Mouse (Mus musculus): ENCODE measurements around the gene Pxk.
"Not testable (repeated sequence)": the region's sequence is repeated elsewhere in the genome, so short reads cannot be mapped to it uniquely, and the experiment has no call there.

The Pxk gene

GRCm38 (mm10) chr14:8145594-8146558, 47.9 kb downstream of the Pxk start:
- no peak for DNase-seq (ENCODE audit: extremely low read depth, low read depth, low spot score)

GRCm38 (mm10) chr14:8146611-8147223, 48.7 kb downstream of the Pxk start:
- DNase-seq (ENCODE audit: extremely low read depth, low read depth, low spot score) = no peak

- DNase-seq (ENCODE audit: extremely low read depth, low read depth, low spot score) = no peak
Observed at GRCm38 (mm10) chr14:8148842-8149241, 50.8 kb downstream of the Pxk start.

GRCm38 (mm10) chr14:8151757-8152156, 53.7 kb downstream of the Pxk start:
- no peak for DNase-seq (ENCODE audit: extremely low read depth, low read depth, low spot score)

- DNase-seq (ENCODE audit: extremely low read depth, low read depth, low spot score) = no peak
Observed at GRCm38 (mm10) chr14:8154072-8154471, 56.1 kb downstream of the Pxk start.

GRCm38 (mm10) chr14:8156947-8157346, 58.9 kb downstream of the Pxk start:
- DNase-seq (ENCODE audit: extremely low read depth, low read depth, low spot score) = no peak

GRCm38 (mm10) chr14:8158721-8159120, 60.7 kb downstream of the Pxk start:
- DNase-seq (ENCODE audit: extremely low read depth, low read depth, low spot score) = no peak

GRCm38 (mm10) chr14:8159141-8159540, 61.1 kb downstream of the Pxk start:
- no peak for DNase-seq (ENCODE audit: extremely low read depth, low read depth, low spot score)

- DNase-seq (ENCODE audit: extremely low read depth, low read depth, low spot score) = no peak
Observed at GRCm38 (mm10) chr14:8161777-8162176, 63.8 kb downstream of the Pxk start.

- no peak for DNase-seq (ENCODE audit: extremely low read depth, low read depth, low spot score)
Observed at GRCm38 (mm10) chr14:8164463-8164862, 66.5 kb downstream of the Pxk start.

GRCm38 (mm10) chr14:8172507-8173410, 74.7 kb downstream of the Pxk start, which contains the start of gene Pdhb:
Pdhb (minus strand) TSS chr14:8173025.
- peak; percentile 91 for DNase-seq (ENCODE audit: extremely low read depth, low read depth, low spot score)

GRCm38 (mm10) chr14:8173542-8174250, 75.7 kb downstream of the Pxk start:
- not testable (repeated sequence) for DNase-seq (ENCODE audit: extremely low read depth, low read depth, low spot score)

- DNase-seq (ENCODE audit: extremely low read depth, low read depth, low spot score) = no peak
Observed at GRCm38 (mm10) chr14:8174634-8175033, 76.6 kb downstream of the Pxk start.

GRCm38 (mm10) chr14:8176251-8176650, 78.2 kb downstream of the Pxk start:
- DNase-seq (ENCODE audit: extremely low read depth, low read depth, low spot score) = no peak

GRCm38 (mm10) chr14:8180371-8181035, 82.5 kb downstream of the Pxk start:
- DNase-seq (ENCODE audit: extremely low read depth, low read depth, low spot score) = no peak

- DNase-seq (ENCODE audit: extremely low read depth, low read depth, low spot score) = no peak
Observed at GRCm38 (mm10) chr14:8183330-8183729, 85.3 kb downstream of the Pxk start.

- no peak for DNase-seq (ENCODE audit: extremely low read depth, low read depth, low spot score)
Observed at GRCm38 (mm10) chr14:8186278-8187045, 88.5 kb downstream of the Pxk start.

- no peak for DNase-seq (ENCODE audit: extremely low read depth, low read depth, low spot score)
Observed at GRCm38 (mm10) chr14:8190556-8190955, 92.5 kb downstream of the Pxk start.

GRCm38 (mm10) chr14:8191331-8191965, 93.4 kb downstream of the Pxk start:
- no peak for DNase-seq (ENCODE audit: extremely low read depth, low read depth, low spot score)
